Mouse (Mus musculus): Measurements from ENCODE around the gene Mrtfa.

- TF ChIP-seq POLR2A (IDR thresholded peaks at IDR 0.05; ENCODE audit: low read depth, low read length) (no peak), CTCF (conservative IDR thresholded peaks at IDR 0.05; ENCODE audit: insufficient read depth, insufficient read length, low read depth, low read length) (no peak)
Observed at GRCm38 (mm10) chr15:80989712-80990111, 200.8 kb downstream of the Mrtfa start.
